Comparison of ENCODE assay signal across 9 mouse cellular contexts in genomic region chr5:72646996-72647395, GRCm38 (mm10). TPM values are rescaled to one million over a fixed set of nuclear protein-coding genes. Genes with fewer than 3 reads are reported as not detected.
A peak's percentile ranks its signal among the peaks of the same experiment; 100 is the strongest.
DNase-seq lines count a peak whose midpoint lies in the region; ATAC-seq lines count a peak whose summit lies in the region.
"Had no signal": no experiment of that assay in that cellular context is flagged by ENCODE, and none has a peak within 500 bp of the region (broad histone marks: within the 10 kb centered on the region; RNA-seq: fewer than 3 reads in every experiment).

No protein-coding gene starts in this region.

- H3K27me3 ChIP-seq in kidney, embryonic 16.5 days (ENCODE audit: insufficient read depth, low read length): peaks cover 9% of the 10 kb centered on the region; the same call in 1 of the 2 replicates
- H3K27me3 ChIP-seq in embryonic facial prominence, embryonic 13.5 days: peaks cover 38% of the 10 kb centered on the region
- H3K27me3 ChIP-seq in midbrain, embryonic 16.5 days (ENCODE audit: control insufficient read depth, insufficient read depth, low read depth, low read length): peaks cover 10% of the 10 kb centered on the region
- H3K27me3 ChIP-seq: Patski had no signal

- H3K4me1 ChIP-seq in kidney, embryonic 16.5 days (ENCODE audit: insufficient read depth, low read length): peaks cover 16% of the 10 kb centered on the region; the same call in 1 of the 2 replicates
- H3K4me1 ChIP-seq in embryonic facial prominence, embryonic 13.5 days: peaks cover 7% of the 10 kb centered on the region
- peaks cover 11% of the 10 kb centered on the region; the same call in 1 of the 2 replicates for H3K4me1 ChIP-seq in midbrain, embryonic 16.5 days (ENCODE audit: control insufficient read depth, insufficient read depth, low read length)

- no peak for DNase-seq in kidney, postnatal 36 days
- DNase-seq in gastrocnemius, adult 8-10 months (ENCODE audit: low spot score in 2 of 2): no peak
- no peak for DNase-seq in adrenal gland, adult (ENCODE audit: inconsistent age in 2 of 2, low spot score in 1 of 2)
- DNase-seq in adrenal gland, postnatal 4 days (ENCODE audit: low spot score in 2 of 2): no peak

- H3K9me3 ChIP-seq in kidney, embryonic 16.5 days (ENCODE audit: low read length): no peaks in the 10 kb centered on the region
- no peaks in the 10 kb centered on the region for H3K9me3 ChIP-seq in embryonic facial prominence, embryonic 13.5 days
- H3K9me3 ChIP-seq in midbrain, embryonic 16.5 days (replicated peaks; ENCODE audit: control insufficient read depth, low read length, poor library complexity, severe bottlenecking): no peaks in the 10 kb centered on the region

- peak overlapping the region; percentile 56 for H3K4me3 ChIP-seq in kidney, embryonic 16.5 days (ENCODE audit: low read length)
- H3K4me3 ChIP-seq in embryonic facial prominence, embryonic 13.5 days: peak overlapping the region; percentile 52
- H3K4me3 ChIP-seq in midbrain, embryonic 16.5 days (ENCODE audit: low read depth, low read length): peak overlapping the region; percentile 50

- no peak overlapping the region for H3K27ac ChIP-seq in kidney, embryonic 16.5 days (ENCODE audit: low read length)
- H3K27ac ChIP-seq in embryonic facial prominence, embryonic 13.5 days: no peak overlapping the region
- no peak overlapping the region for H3K27ac ChIP-seq in midbrain, embryonic 16.5 days (ENCODE audit: low read length)

- H3K4me2 ChIP-seq in kidney, embryonic 16.5 days (replicated peaks; ENCODE audit: low read depth, low read length): peak overlapping the region; percentile 91
- H3K4me2 ChIP-seq in embryonic facial prominence, embryonic 13.5 days: peak overlapping the region; percentile 88
- H3K4me2 ChIP-seq in midbrain, embryonic 16.5 days (ENCODE audit: low read length): peak overlapping the region; percentile 99

- 18% methylated on average over 10 of the region's 10 CpGs for WGBS in kidney, embryonic 16.5 days
- 30% methylated on average over 10 of the region's 10 CpGs for WGBS in embryonic facial prominence, embryonic 13.5 days
- WGBS in midbrain, embryonic 16.5 days: 30% methylated on average over 10 of the region's 10 CpGs

- no peaks in the 10 kb centered on the region for H3K36me3 ChIP-seq in kidney, embryonic 16.5 days (ENCODE audit: insufficient read depth, low read length)
- no peaks in the 10 kb centered on the region for H3K36me3 ChIP-seq in embryonic facial prominence, embryonic 13.5 days
- no peaks in the 10 kb centered on the region for H3K36me3 ChIP-seq in midbrain, embryonic 16.5 days (ENCODE audit: control insufficient read depth, insufficient read depth, low read length)

- H3K9ac ChIP-seq in kidney, embryonic 16.5 days (replicated peaks; ENCODE audit: low read length): peak overlapping the region; percentile 44; the same call in 1 of the 2 replicates
- 0 out of 2 replicates have a peak overlapping the region, but pooled peaks have one; percentile 59 for H3K9ac ChIP-seq in embryonic facial prominence, embryonic 13.5 days
- peak overlapping the region; percentile 52; the same call in 1 of the 2 replicates for H3K9ac ChIP-seq in midbrain, embryonic 16.5 days (ENCODE audit: low read depth, low read length)

- no peak for ATAC-seq in kidney, embryonic 16.5 days (ENCODE audit: low FRiP score, low TSS enrichment)
- no peak for ATAC-seq in embryonic facial prominence, embryonic 13.5 days (ENCODE audit: insufficient number of reproducible peaks, insufficient read depth, low FRiP score, low TSS enrichment, low read depth)
- ATAC-seq in inflammation-experienced regulatory T-cells, adult 6 months: peak; percentile 1
- ATAC-seq in midbrain, embryonic 16.5 days: no peak

RNA-seq across cellular contexts. Expression of gene Nipal1, which starts 0.6 kb away (rescaled TPM):
- 4.7 and 5.6 TPM in 2 replicates for polyA plus RNA-seq in kidney, embryonic 16.5 days (2015; fragmentation: Nextera tagmentation; extraction: Ambion mirVana)
- 1.9 and 3.5 TPM in 2 replicates for polyA plus RNA-seq in embryonic facial prominence, embryonic 13.5 days (2015; fragmentation: Nextera tagmentation; extraction: Ambion mirVana)
- polyA plus RNA-seq in inflammation-experienced regulatory T-cells, adult 6 months (2017; shearing (Covaris generic)): 10 to 100 TPM; 12.3 to 46.8 (median 34.3) TPM
- polyA plus RNA-seq in midbrain, embryonic 16.5 days (2015; fragmentation: Nextera tagmentation; extraction: Ambion mirVana): 0.54 and 0.70 TPM in 2 replicates
- total RNA-seq in gastrocnemius, adult 8-10 months (2022): under 1 TPM in 1 of 4 experiments, not detected in 3; 0.07 TPM
- 1 to 10 TPM; 3.9 to 6.7 TPM for total RNA-seq in adrenal gland, postnatal 4 days (2021)

RNA-seq across cellular contexts. Expression of gene Cnga1, which starts 2.9 kb away (rescaled TPM):
- polyA plus RNA-seq in kidney, embryonic 16.5 days (2015; fragmentation: Nextera tagmentation; extraction: Ambion mirVana): not detected in 2 replicates
- polyA plus RNA-seq in embryonic facial prominence, embryonic 13.5 days (2015; fragmentation: Nextera tagmentation; extraction: Ambion mirVana): not detected in 2 replicates
- 1 to 10 TPM in 2 of 3 experiments, under 1 TPM in 1; 0.94 to 1.7 (median 1.3) TPM for polyA plus RNA-seq in inflammation-experienced regulatory T-cells, adult 6 months (2017; shearing (Covaris generic))
- polyA plus RNA-seq in midbrain, embryonic 16.5 days (2015; fragmentation: Nextera tagmentation; extraction: Ambion mirVana): not detected in 2 replicates
- total RNA-seq in gastrocnemius, adult 8-10 months (2022): not detected
- total RNA-seq in adrenal gland, postnatal 4 days (2021): not detected

RNA-seq across cellular contexts. Expression of gene Gm5868, which starts 59.6 kb away (rescaled TPM):
- polyA plus RNA-seq in kidney, embryonic 16.5 days (2015; fragmentation: Nextera tagmentation; extraction: Ambion mirVana): 0.33 and 0.45 TPM in 2 replicates
- polyA plus RNA-seq in embryonic facial prominence, embryonic 13.5 days (2015; fragmentation: Nextera tagmentation; extraction: Ambion mirVana): 0.72 and 0.98 TPM in 2 replicates
- not detected for polyA plus RNA-seq in inflammation-experienced regulatory T-cells, adult 6 months (2017; shearing (Covaris generic))
- 5.2 and 10.3 TPM in 2 replicates for polyA plus RNA-seq in midbrain, embryonic 16.5 days (2015; fragmentation: Nextera tagmentation; extraction: Ambion mirVana)
- total RNA-seq in gastrocnemius, adult 8-10 months (2022): not detected
- 1 to 10 TPM; 3.3 to 4.5 TPM for total RNA-seq in adrenal gland, postnatal 4 days (2021)
- polyA plus RNA-seq: Patski had no signal
